Mouse (Mus musculus): ENCODE measurements at regions not wholly inside any gene's neighbourhood (a gene's known extent, or its start where the extent isn't known, plus 50 kb on each side); places are given as distances from the start of the nearest gene placed in this dataset.
A peak's percentile ranks its signal among the peaks of the same experiment; 100 is the strongest.

DNA sequence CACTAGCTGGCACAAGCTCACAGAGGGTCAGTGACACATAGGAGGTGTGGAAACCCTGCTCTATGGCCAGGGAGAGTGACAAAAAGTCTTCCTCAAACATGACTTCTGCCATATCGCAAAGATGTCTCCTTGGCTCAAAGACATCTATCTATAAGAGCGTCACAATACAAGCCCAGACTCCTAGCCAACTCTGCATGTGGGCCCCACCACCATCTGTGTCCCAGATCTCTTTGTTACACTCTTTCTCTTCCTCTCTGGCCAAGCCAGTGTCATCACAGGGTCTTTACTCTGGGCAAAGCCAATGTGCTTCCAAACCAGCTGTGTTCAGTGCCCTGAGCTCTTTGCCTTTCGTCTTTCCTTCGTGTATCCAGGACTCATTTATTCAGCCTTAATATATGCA is 143.0 kb upstream of the Rybp start:
- intact Hi-C loops (cut with DNase I): no loop called here
- DNase-seq: no peak

DNA sequence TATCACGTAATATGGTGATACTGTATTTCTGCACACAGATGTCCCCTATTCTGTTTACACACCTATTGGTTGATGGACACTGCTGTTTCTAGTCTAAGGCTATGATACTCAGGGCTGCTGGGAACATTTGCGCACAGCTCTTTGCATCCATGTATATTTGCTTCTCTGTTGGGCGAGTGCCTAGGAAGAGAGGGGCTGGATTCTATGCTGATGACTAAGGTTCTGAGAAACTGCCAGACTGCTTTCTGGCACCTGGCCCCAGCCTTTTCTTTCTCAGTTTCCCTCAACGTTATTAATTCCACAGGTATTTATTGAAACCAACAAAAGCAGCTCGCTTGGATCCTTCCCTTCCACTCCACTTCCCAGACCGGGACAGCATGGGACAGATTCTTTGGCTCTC is 142.2 kb upstream of the Rybp start:
- intact Hi-C loops (cut with DNase I): no loop called here

GRCm38 (mm10) chr6:100428759-100429158 is 141.5 kb upstream of the Rybp start:
- DNase-seq: no peak
- intact Hi-C loops (cut with DNase I): no loop called here

More for the DNA sequence above, 142.2 kb upstream of the Rybp start:
- no peak for DNase-seq

GRCm38 (mm10) chr6:100425551-100425950 is 138.3 kb upstream of the Rybp start:
- DNase-seq: no peak
- intact Hi-C loops (cut with DNase I): no loop called here

- peak; percentile 13 to 18 for DNase-seq
- intact Hi-C loops (cut with DNase I): no loop called here
Observed at GRCm38 (mm10) chr6:100424788-100425403, 137.6 kb upstream of the Rybp start.

DNA sequence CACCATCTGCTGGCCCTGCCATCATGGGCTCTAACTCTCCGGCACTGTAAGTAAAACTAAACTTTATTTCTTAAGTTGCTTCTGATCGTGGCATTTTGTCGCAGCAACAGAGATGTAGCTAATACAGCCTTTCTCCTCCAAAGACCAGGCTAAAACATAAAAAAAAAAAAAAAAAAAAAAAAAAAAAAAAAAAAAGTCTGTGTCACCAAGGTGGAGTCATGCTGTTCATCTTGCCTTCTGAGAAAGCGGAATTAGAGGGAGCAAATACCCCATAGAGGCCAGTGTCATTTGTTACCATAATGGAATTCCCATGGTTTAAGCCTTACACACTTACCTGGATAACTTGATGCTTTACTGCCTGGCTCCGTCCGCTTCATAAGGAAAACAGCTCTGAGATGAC is 136.9 kb upstream of the Rybp start:
- intact Hi-C loops (cut with DNase I): no loop called here
- no peak for DNase-seq

GRCm38 (mm10) chr6:100423636-100424035 is 136.4 kb upstream of the Rybp start:
- intact Hi-C loops (cut with DNase I): no loop called here
- DNase-seq: no peak

- intact Hi-C loops (cut with DNase I): no loop called here
- no peak for DNase-seq
Observed at GRCm38 (mm10) chr6:100422603-100423002, 135.3 kb upstream of the Rybp start.

DNA sequence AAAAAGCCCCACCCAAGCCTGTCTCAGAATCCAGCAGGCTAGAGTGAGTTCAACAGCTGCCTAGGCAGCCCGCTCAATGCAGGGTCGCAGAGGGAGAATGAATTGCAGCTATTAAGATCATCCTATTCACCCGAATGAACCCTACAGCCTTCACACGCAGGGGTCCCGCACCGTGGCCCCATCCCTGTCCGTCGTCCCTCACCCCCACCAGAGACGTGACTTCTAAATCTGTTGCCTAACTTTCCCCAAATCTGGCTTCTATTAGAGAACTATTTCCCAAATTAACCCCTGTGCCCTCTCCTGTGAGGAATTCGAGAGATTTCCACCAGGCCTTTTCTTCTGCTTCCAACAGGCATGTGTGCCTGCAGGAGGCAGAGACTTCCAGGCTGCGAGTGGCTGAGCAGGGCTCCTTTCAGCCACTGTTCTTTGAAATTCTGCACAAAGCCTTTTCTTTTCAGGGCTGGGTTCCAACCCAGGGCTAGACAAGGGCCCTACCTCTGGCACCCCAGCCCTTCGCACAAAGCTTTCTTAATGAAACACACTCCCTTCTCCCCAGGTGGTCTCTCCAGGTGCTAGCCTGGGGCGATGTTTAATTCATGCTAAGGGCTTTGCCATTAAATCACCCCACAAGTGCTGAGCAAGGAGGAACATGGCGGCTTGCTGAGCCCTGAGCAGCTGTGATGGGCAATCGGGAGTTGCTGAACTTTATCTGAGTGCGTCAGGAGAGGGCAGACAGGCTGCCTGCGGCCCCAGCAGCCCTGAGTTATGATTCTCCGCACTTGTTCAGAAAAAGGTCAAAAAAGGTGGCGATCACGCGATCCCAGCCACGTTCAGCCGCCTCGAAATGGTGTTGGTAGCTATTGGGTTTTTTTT is 134.7 kb upstream of the Rybp start:
- no peak for DNase-seq
- intact Hi-C loops (cut with DNase I): no loop called here

DNA sequence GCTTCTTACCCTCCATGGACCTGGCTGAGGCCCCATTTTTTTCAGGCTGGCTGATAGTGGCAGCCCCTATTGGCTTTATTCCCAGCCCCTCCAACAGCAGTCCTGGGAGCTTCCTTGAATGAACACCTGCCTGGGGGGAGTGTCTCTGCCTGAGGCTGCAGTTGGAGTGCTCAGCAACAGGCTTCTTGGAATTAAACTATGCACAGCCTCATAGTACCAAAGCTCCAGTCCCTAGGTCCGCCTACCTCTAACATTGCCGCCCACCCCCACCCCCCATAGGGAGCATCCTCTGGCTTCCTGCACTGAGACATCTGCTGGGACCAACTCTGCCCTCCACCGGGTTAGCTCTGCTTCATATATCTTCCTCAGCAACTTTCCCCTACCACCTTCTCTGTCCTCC is 133.3 kb upstream of the Rybp start:
- intact Hi-C loops (cut with DNase I): no loop called here
- no peak for DNase-seq

DNA sequence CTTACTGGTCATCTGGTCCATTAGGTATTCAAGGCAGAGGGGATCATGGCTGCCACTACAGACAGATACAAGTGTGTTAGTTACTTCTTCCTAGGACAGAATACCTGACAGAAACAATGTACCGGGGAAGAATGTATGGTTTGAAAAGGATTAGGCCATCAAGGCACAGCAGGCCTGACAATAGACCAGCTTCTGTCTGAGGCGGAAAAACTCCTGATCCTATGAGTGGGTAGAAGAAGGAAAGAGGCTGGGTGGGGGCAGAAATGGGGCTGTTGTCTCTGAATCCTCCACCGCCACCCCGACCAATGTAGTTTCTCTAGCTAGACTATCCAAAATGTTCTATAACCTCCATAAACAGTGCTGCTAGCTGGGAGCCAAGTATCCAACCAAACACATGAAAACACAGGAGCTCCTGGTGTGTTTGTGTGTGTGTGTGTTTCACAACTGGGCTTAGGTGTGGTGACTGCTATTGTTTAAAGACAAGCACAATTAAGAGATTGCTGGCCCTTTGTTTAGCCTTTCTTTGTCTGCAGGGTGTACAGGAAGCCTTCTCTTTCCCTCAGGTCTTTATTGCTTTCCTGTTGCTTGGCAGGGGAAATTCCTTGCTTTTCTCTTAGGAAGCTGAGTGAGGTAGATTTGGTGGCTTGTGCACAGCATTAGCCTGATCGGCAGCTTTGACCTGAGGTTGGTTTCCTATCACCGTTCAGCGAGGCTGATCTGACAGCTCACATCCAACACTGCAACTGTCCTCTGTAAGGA is 132.7 kb upstream of the Rybp start:
- DNase-seq: no peak
- intact Hi-C loops (cut with DNase I): no loop called here

GRCm38 (mm10) chr6:100416046-100416445 is 128.8 kb upstream of the Rybp start:
- no peak for DNase-seq

DNA sequence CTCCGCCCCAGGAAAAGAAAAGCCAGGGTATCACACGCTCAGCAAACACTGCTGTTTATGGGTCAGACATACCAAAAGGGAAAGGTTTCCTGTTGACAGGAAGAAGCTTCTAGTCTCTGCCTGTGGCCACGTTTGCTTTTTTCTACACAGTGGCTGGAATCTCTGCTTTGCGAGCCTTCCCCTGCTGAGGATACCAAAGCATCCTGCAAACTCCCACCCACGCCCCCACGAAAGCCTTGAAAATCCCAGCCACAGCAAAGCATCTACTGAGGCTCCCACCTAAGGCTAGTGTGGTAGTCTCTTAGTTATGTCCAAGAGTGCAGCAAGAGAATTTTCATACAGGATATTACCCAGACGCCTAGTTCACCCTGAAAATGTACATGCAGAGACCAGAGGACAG is 128.2 kb upstream of the Rybp start:
- intact Hi-C loops (cut with DNase I): no loop called here
- DNase-seq: no peak

More at GRCm38 (mm10) chr6:100416046-100416445, 128.8 kb upstream of the Rybp start:
- intact Hi-C loops (cut with DNase I): no loop called here

DNA sequence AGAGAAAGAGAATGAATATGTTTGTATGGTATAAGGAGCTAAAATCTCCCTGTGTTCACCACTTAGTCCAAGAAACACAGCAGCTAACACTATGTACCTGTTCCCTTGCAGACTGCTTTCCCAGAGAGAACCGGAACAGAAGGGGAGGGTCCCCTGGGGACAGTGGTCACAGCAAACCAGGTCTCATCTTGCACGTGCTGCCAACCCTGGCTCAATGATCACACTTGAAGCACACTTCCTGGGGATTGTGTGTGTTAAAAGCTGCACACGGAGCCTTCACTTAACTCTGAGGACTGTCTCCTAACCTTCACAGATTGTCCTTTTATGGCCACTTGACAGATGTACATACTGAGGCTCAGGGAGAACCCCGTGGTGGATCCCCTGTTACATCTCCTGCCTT is 127.6 kb upstream of the Rybp start:
- no peak for DNase-seq
- intact Hi-C loops (cut with DNase I): no loop called here

DNA sequence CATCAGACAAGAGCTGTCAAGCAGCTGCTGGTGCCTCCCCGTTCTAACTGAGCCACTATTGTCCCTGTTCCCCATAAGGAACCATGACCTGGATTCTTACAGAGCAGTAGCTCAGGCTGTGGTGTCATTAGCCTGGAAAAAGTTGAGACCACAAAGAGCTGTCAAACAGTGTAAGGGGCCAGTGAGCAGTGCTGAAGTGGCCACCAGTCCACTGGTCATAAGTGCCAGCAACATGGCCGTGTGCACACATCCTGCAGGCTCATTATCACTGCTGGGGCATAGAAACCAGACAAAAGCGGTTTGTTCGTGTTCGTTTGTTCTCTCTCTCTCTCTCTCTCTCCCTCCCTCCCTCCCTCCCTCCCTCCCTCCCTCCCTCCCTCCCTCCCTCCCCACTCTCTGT is 125.2 kb upstream of the Rybp start:
- intact Hi-C loops (cut with DNase I): no loop called here
- no peak for DNase-seq

- intact Hi-C loops (cut with DNase I): no loop called here
- DNase-seq: no peak
Observed at GRCm38 (mm10) chr6:100411968-100412367, 124.7 kb upstream of the Rybp start.

DNA sequence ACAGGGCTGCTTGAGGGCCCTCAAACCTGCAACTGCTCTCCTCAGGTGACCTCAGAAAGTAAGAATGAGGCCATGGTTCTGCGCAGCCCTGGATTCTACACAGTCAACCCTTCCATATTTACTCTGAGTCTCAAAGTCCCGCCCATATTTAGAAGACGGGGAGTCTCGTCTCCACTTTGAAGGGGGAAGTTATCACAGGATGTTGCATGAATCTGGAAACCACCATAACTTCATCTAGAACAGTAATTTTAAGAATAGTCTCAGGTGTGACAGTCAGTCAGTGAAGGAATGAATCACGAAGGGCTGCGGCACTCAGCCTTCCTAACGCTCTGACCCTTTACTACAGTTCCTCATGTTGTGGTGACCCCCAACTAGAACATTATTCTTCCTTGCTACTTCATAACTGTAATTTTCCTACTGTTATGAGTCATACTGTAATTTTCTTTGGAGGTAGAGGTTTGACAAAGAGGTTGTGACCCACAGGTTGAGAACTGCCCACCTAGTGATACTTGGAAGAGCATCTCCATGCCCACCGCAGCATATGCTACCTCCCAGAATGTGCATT is 122.9 kb upstream of the Rybp start:
- intact Hi-C loops (cut with DNase I): no loop called here
- DNase-seq: no peak

DNA sequence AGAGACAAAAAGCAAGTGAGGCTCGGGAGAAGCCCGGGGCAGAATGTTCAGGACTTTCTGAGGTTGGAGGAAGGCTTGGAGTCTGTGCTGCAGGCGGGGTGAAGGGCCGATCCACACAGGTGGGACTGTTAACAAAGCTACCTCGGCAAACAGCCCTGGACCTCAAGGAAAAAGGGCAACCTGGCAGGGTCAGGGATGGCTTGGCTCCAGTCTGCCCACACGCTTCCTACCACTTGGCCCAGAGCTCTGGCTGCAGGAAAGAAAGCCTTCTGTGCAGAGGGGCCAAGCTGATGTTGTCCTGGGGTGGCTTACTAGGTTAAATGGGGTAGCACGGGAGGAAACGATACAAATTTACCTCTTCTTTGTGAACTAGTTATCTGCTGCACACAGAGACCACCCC is 121.5 kb upstream of the Rybp start:
- intact Hi-C loops (cut with DNase I): no loop called here
- no peak for DNase-seq

GRCm38 (mm10) chr6:100406504-100406903 is 119.2 kb upstream of the Rybp start:
- no peak for DNase-seq
- intact Hi-C loops (cut with DNase I): no loop called here

- DNase-seq: no peak
- intact Hi-C loops (cut with DNase I): no loop called here
Observed at GRCm38 (mm10) chr6:100404161-100404560, 116.9 kb upstream of the Rybp start.

- intact Hi-C loops (cut with DNase I): no loop called here
- DNase-seq: no peak
Observed at GRCm38 (mm10) chr6:100402716-100403115, 115.4 kb upstream of the Rybp start.
